Mouse (Mus musculus) neural tube, embryonic 12.5 days (tissue): ENCODE results near the gene Acaca. TPM values are rescaled to one million over a fixed set of nuclear protein-coding genes. Genes with fewer than 3 reads are reported as not detected.

Source experiments
- ATAC-seq: fragments of 200-750 bp; cut with Nextera tagmentation; 2 replicates; pipeline ENCODE4 v1.8.0; 2017; ENCODE audit warnings: low read depth, mild to moderate bottlenecking, moderate TSS enrichment, moderate library complexity; ENCODE audit not compliant: low FRiP score
- H3K27ac ChIP-seq: fragments of 300-500 bp; sonication (generic); 2 replicates; pipeline ENCODE4 v1.5.1; 2016
- H3K27me3 ChIP-seq: fragments of 300-500 bp; sonication (generic); replicated peaks from 2 replicates; pipeline ENCODE4 v1.6.1; 2016; ENCODE audit warnings: mild to moderate bottlenecking
- H3K36me3 ChIP-seq: fragments of 300-500 bp; sonication (generic); 2 replicates; pipeline ENCODE4 v1.6.1; 2016; ENCODE audit warnings: mild to moderate bottlenecking
- H3K4me1 ChIP-seq: fragments of 300-500 bp; sonication (generic); 2 replicates; pipeline ENCODE4 v1.6.1; 2016
- H3K4me2 ChIP-seq: fragments of 300-500 bp; sonication (generic); replicated peaks from 2 replicates; pipeline ENCODE4 v1.6.1; 2016; ENCODE audit warnings: mild to moderate bottlenecking
- H3K4me3 ChIP-seq: fragments of 300-500 bp; sonication (generic); 2 replicates; pipeline ENCODE4 v1.5.1; 2016
- H3K9ac ChIP-seq: fragments of 300-500 bp; sonication (generic); 2 replicates; pipeline ENCODE4 v1.6.1; 2016; ENCODE audit warnings: mild to moderate bottlenecking
- H3K9me3 ChIP-seq: fragments of 300-500 bp; sonication (generic); 2 replicates; pipeline ENCODE4 v1.6.1; 2016; ENCODE audit warnings: mild to moderate bottlenecking
- WGBS: fragments of 180-500 bp; shearing (Covaris S2); methylation state at CpG from one replicate; pipeline ENCODE4 v1.1.7; 2016; 5-methylcytosine and 5-hydroxymethylcytosine counted together
- polyA plus RNA-seq: library from polyadenylated mRNA; unstranded; fragments of >200 nt; fragmentation: Nextera tagmentation; extraction: Ambion mirVana; gene quantifications from 2 replicates; pipeline ENCODE4 v1.2.1, GENCODE M21; 2016

Acaca gene
- polyA plus RNA-seq, 1 experiment from 2014 or later, result 29.0 TPM

GRCm38 (mm10) chr11:84425736-84426632, 296.5 kb downstream of the Acaca start:
- WGBS, result 59% methylated on average over 13 of the region's 13 CpGs
- no peak for ATAC-seq
- Histone ChIP-seq H3K36me3 (no peaks in the 10 kb centered on the region), H3K4me3 (no peak overlapping the region), H3K4me1 (peaks cover 18% of the 10 kb centered on the region), H3K27me3 (no peaks in the 10 kb centered on the region), H3K27ac (no peak overlapping the region), H3K4me2 (no peak overlapping the region), H3K9ac (no peak overlapping the region), H3K9me3 (no peaks in the 10 kb centered on the region)

DNA sequence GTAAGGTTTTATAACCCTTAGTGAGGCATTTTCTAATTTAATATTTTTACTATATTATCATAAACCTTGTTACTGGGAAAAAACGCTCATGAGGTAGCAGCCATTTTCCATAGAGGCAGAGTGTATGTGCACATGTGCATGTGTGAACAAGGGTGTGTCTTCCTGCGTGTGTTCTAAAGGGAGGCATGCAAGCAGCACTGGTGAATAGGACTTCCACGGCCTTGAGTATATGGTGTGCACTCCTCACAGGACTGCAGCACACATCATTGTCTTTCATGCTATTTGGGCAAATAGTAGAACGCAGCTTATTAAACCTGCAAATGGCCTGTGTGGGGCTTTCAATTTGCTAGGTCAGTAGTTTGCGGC, 297.1 kb downstream of the Acaca start:
- no peaks in the 10 kb centered on the region for H3K9me3 ChIP-seq
- H3K36me3 ChIP-seq, result no peaks in the 10 kb centered on the region
- no peaks in the 10 kb centered on the region for H3K27me3 ChIP-seq
- WGBS, result 88% methylated on average over 5 of the region's 5 CpGs
- no peak overlapping the region for H3K9ac ChIP-seq
- no peak overlapping the region for H3K4me3 ChIP-seq
- no peak overlapping the region for H3K27ac ChIP-seq
- peaks cover 19% of the 10 kb centered on the region for H3K4me1 ChIP-seq
- H3K4me2 ChIP-seq, result no peak overlapping the region
- ATAC-seq, result no peak

DNA sequence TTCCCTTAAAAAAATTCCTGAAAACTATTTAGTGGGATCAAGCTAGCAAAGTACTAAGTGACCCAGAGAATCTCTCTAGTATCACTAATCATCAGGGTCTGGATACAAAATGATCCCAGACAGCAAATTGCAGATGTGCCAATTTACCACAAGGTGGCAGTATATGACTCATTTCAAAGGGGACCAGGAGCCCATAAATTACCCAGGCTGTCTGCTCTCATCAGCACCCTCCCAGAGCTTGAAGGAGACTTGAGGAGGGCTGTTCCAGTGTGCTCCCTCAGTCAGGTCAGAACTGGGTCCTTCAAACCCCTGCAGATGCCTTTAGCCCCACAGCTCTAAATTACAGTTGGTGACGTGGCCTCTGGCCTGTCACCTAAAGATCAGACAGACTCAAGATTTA, 300.1 kb downstream of the Acaca start:
- Histone ChIP-seq H3K9me3 (no peaks in the 10 kb centered on the region), H3K4me3 (no peak overlapping the region), H3K9ac (no peak overlapping the region), H3K4me1 (peaks cover 21% of the 10 kb centered on the region), H3K36me3 (no peaks in the 10 kb centered on the region), H3K27me3 (no peaks in the 10 kb centered on the region), H3K27ac (no peak overlapping the region), H3K4me2 (no peak overlapping the region)
- 14% methylated on average over 1 of the region's 1 CpGs for WGBS
- no peak for ATAC-seq

DNA sequence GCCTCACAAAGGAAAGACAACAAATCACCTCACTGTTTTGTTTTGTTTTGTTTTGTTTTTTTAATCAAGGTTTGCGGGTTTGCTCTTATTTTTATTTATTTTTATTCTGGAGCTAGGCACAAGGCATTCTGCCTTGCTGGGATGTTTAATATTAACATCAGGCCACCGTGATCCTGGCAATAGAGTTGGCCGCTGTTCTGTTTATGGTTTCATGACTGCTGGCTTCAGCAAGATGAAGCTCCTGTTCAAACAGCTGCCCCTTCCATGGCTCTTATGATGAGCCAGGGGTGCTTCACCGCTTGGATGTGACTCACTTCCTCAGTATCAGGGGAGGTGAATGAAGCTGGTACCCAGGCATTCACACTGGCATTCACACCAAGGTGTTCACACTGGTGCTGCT, 300.9 kb downstream of the Acaca start:
- Histone ChIP-seq H3K36me3 (no peaks in the 10 kb centered on the region), H3K9ac (no peak overlapping the region), H3K4me2 (no peak overlapping the region), H3K4me1 (peaks cover 18% of the 10 kb centered on the region), H3K4me3 (no peak overlapping the region), H3K27ac (no peak overlapping the region), H3K27me3 (no peaks in the 10 kb centered on the region), H3K9me3 (no peaks in the 10 kb centered on the region)
- ATAC-seq, result no peak
- WGBS, result 76% methylated on average over 4 of the region's 4 CpGs

- H3K9ac ChIP-seq, result no peak overlapping the region
- 70% methylated on average over 6 of the region's 6 CpGs for WGBS
- no peaks in the 10 kb centered on the region for H3K27me3 ChIP-seq
- H3K4me2 ChIP-seq, result no peak overlapping the region
- no peaks in the 10 kb centered on the region; the same call in 1 of the 2 replicates for H3K36me3 ChIP-seq
- ATAC-seq, result no peak
- H3K27ac ChIP-seq, result no peak overlapping the region
- H3K4me3 ChIP-seq, result no peak overlapping the region
- H3K4me1 ChIP-seq, result peaks cover 6% of the 10 kb centered on the region; the same call in 1 of the 2 replicates
- no peaks in the 10 kb centered on the region for H3K9me3 ChIP-seq
Measured at GRCm38 (mm10) chr11:84434879-84435278, 305.4 kb downstream of the Acaca start.

- no peak for ATAC-seq
- WGBS, result 94% methylated on average over 3 of the region's 3 CpGs
Measured at GRCm38 (mm10) chr11:84440402-84440801, 310.9 kb downstream of the Acaca start.

DNA sequence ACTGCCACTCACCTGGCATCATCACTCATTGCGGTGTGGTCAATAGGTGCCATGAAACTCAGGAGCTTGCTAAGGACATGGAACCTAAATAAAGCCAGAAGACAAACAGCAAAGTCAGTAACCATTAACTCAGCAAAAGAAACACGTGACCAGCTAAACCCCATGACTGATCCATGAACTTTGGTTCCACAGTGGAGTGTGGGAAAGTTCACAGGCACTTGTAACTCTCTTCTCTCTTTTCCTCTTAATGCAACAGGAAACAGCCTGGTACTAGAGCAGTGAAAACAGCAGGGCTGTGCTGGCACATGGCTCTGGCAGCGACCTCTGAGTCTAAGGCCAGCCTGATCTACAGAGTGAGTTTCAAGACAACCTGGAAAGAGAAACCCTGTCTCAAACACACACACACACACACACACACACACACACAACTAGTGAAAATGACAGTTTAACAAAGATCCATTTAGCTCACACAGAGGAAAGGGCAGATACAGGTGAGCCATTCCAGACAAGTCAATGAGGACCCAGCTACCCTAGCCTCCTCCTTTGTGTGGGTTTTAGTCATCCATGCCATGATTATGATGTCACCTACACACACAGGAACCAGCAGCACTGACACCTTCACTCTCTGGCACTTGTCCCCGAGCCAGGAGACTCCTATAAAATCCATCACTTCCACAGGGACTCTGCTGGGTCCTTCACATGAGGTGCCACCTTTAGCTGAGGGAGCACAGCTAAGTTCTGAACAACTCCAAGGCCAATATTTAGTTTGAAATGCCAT, 313.3 kb downstream of the Acaca start:
- ATAC-seq, result no peak
- no peak overlapping the region for H3K4me3 ChIP-seq
- no peaks in the 10 kb centered on the region for H3K9me3 ChIP-seq
- H3K4me1 ChIP-seq, result no peaks in the 10 kb centered on the region
- no peak overlapping the region for H3K9ac ChIP-seq
- no peak overlapping the region for H3K27ac ChIP-seq
- no peaks in the 10 kb centered on the region for H3K27me3 ChIP-seq
- 85% methylated on average over 4 of the region's 4 CpGs for WGBS
- no peak overlapping the region for H3K4me2 ChIP-seq
- peaks cover 9% of the 10 kb centered on the region for H3K36me3 ChIP-seq

More at GRCm38 (mm10) chr11:84440402-84440801, 310.9 kb downstream of the Acaca start:
- Histone ChIP-seq H3K4me1 (no peaks in the 10 kb centered on the region), H3K27ac (no peak overlapping the region), H3K4me3 (no peak overlapping the region), H3K9me3 (no peaks in the 10 kb centered on the region), H3K36me3 (peaks cover 9% of the 10 kb centered on the region), H3K9ac (no peak overlapping the region), H3K27me3 (no peaks in the 10 kb centered on the region), H3K4me2 (no peak overlapping the region)

Other genes starting within 250 kb of the Acaca start
- 32.9 and 38.4 TPM in 2 replicates for gene Ddx52, start 187.6 kb upstream of the Acaca start, polyA plus RNA-seq
- gene Synrg, start 165.2 kb upstream of the Acaca start, polyA plus RNA-seq, result 26.3 and 27.9 TPM in 2 replicates
- gene Dusp14, start 60.4 kb upstream of the Acaca start, polyA plus RNA-seq, result 10.9 and 12.4 TPM in 2 replicates
- gene Tada2a, start 72 bp upstream of the Acaca start, polyA plus RNA-seq, result 29.9 and 31.3 TPM in 2 replicates
- not detected in 2 replicates for gene Gm11437, start 37.8 kb downstream of the Acaca start, polyA plus RNA-seq